Mouse (Mus musculus) liver, embryonic 13.5 days (tissue): ENCODE measurements at regions not wholly inside any gene's neighbourhood (a gene's known extent, or its start where the extent isn't known, plus 50 kb on each side); places are given as distances from the start of the nearest gene placed in this dataset.

ENCODE experiments used
- ATAC-seq: fragments of 200-750 bp; cut with Nextera tagmentation; 2 replicates; pipeline ENCODE4 v1.8.0; 2017; ENCODE audit warnings: low read depth, mild to moderate bottlenecking, moderate number of reproducible peaks, moderate library complexity
- DNase-seq: peaks from one replicate; pipeline ENCODE4 v3.0.0; 2022
- H3K27ac ChIP-seq: fragments of 300-500 bp; sonication (generic); 2 replicates; pipeline ENCODE4 v1.5.1; 2015; ENCODE audit warnings: moderate library complexity, mild to moderate bottlenecking, inconsistent platforms
- H3K27me3 ChIP-seq: fragments of 300-500 bp; sonication (generic); 2 replicates; pipeline ENCODE4 v1.6.1; 2015; ENCODE audit warnings: mild to moderate bottlenecking, inconsistent platforms
- H3K36me3 ChIP-seq: fragments of 300-500 bp; sonication (generic); 2 replicates; pipeline ENCODE4 v1.6.1; 2015; ENCODE audit warnings: mild to moderate bottlenecking, inconsistent platforms
- H3K4me1 ChIP-seq: fragments of 300-500 bp; sonication (generic); replicated peaks from 2 replicates; pipeline ENCODE4 v1.6.1; 2015; ENCODE audit warnings: inconsistent platforms
- H3K4me2 ChIP-seq: fragments of 300-500 bp; sonication (generic); 2 replicates; pipeline ENCODE4 v1.6.1; 2015; ENCODE audit warnings: inconsistent platforms, mild to moderate bottlenecking, moderate library complexity
- H3K4me3 ChIP-seq: fragments of 300-500 bp; sonication (generic); replicated peaks from 2 replicates; pipeline ENCODE4 v1.5.1; 2015; ENCODE audit warnings: mild to moderate bottlenecking, inconsistent platforms
- H3K9ac ChIP-seq: fragments of 300-500 bp; sonication (generic); 2 replicates; pipeline ENCODE4 v1.6.1; 2015; ENCODE audit warnings: mild to moderate bottlenecking, inconsistent platforms
- H3K9me3 ChIP-seq: fragments of 300-500 bp; sonication (generic); replicated peaks from 2 replicates; pipeline ENCODE4 v1.6.1; 2016; ENCODE audit warnings: inconsistent platforms
- WGBS: fragments of 180-500 bp; shearing (Covaris S2); methylation state at CpG from one replicate; pipeline ENCODE4 v1.1.7; 2015; ENCODE audit not compliant: insufficient replicate concordance; 5-methylcytosine and 5-hydroxymethylcytosine counted together

- Histone ChIP-seq H3K27ac (no peak overlapping the region), H3K4me3 (no peak overlapping the region), H3K9ac (no peak overlapping the region), H3K9me3 (no peaks in the 10 kb centered on the region), H3K4me2 (no peak overlapping the region), H3K4me1 (no peaks in the 10 kb centered on the region), H3K27me3 (no peaks in the 10 kb centered on the region), H3K36me3 (no peaks in the 10 kb centered on the region)
- DNase-seq (no peak), ATAC-seq (no peak)
- 53% methylated on average over 7 of the region's 7 CpGs for WGBS
Measured at GRCm38 (mm10) chr8:115953783-115954470, 246.3 kb upstream of the Maf start.

- H3K27ac ChIP-seq = no peak overlapping the region
- H3K4me1 ChIP-seq = no peaks in the 10 kb centered on the region
- ATAC-seq = no peak
- no peak overlapping the region for H3K4me3 ChIP-seq
- no peaks in the 10 kb centered on the region for H3K36me3 ChIP-seq
- H3K27me3 ChIP-seq = no peaks in the 10 kb centered on the region
- no peak overlapping the region for H3K4me2 ChIP-seq
- WGBS = 50% methylated on average over 1 of the region's 1 CpGs
- no peak for DNase-seq
- H3K9me3 ChIP-seq = no peaks in the 10 kb centered on the region
- no peak overlapping the region for H3K9ac ChIP-seq
Measured at GRCm38 (mm10) chr8:115952496-115952895, 244.9 kb upstream of the Maf start.

- ATAC-seq = no peak
- Histone ChIP-seq H3K4me1 (no peaks in the 10 kb centered on the region), H3K27me3 (no peaks in the 10 kb centered on the region), H3K9me3 (no peaks in the 10 kb centered on the region), H3K9ac (no peak overlapping the region), H3K27ac (no peak overlapping the region), H3K36me3 (no peaks in the 10 kb centered on the region), H3K4me2 (no peak overlapping the region), H3K4me3 (no peak overlapping the region)
- 64% methylated on average over 2 of the region's 2 CpGs for WGBS
- no peak for DNase-seq
Measured at GRCm38 (mm10) chr8:115948916-115949315, 241.3 kb upstream of the Maf start.

- H3K36me3 ChIP-seq = no peaks in the 10 kb centered on the region
- no peaks in the 10 kb centered on the region for H3K9me3 ChIP-seq
- no peak overlapping the region for H3K9ac ChIP-seq
- H3K4me3 ChIP-seq = no peak overlapping the region
- ATAC-seq (no peak), DNase-seq (no peak)
- H3K27me3 ChIP-seq = no peaks in the 10 kb centered on the region
- H3K27ac ChIP-seq = no peak overlapping the region
- WGBS = 66% methylated on average over 2 of the region's 2 CpGs
- no peaks in the 10 kb centered on the region for H3K4me1 ChIP-seq
- H3K4me2 ChIP-seq = no peak overlapping the region
Measured at GRCm38 (mm10) chr8:115948036-115948435, 240.4 kb upstream of the Maf start.

GRCm38 (mm10) chr8:115942731-115943509, 235.3 kb upstream of the Maf start:
- H3K27ac ChIP-seq = no peak overlapping the region
- no peak overlapping the region for H3K4me2 ChIP-seq
- H3K4me3 ChIP-seq = no peak overlapping the region
- no peaks in the 10 kb centered on the region for H3K27me3 ChIP-seq
- 60% methylated on average over 16 of the region's 16 CpGs for WGBS
- H3K36me3 ChIP-seq = no peaks in the 10 kb centered on the region
- no peaks in the 10 kb centered on the region for H3K9me3 ChIP-seq
- no peak for ATAC-seq
- no peak for DNase-seq
- no peak overlapping the region for H3K9ac ChIP-seq
- no peaks in the 10 kb centered on the region for H3K4me1 ChIP-seq

- Histone ChIP-seq H3K4me1 (no peaks in the 10 kb centered on the region), H3K27me3 (no peaks in the 10 kb centered on the region), H3K4me3 (no peak overlapping the region), H3K9me3 (no peaks in the 10 kb centered on the region), H3K36me3 (no peaks in the 10 kb centered on the region), H3K4me2 (no peak overlapping the region), H3K9ac (no peak overlapping the region), H3K27ac (no peak overlapping the region)
- ATAC-seq = no peak
- DNase-seq = no peak
- 58% methylated on average over 8 of the region's 8 CpGs for WGBS
Measured at GRCm38 (mm10) chr8:115929472-115930210, 222.0 kb upstream of the Maf start.

- no peaks in the 10 kb centered on the region for H3K9me3 ChIP-seq
- 75% methylated on average over 6 of the region's 6 CpGs for WGBS
- H3K4me2 ChIP-seq = no peak overlapping the region
- no peak overlapping the region for H3K27ac ChIP-seq
- H3K4me3 ChIP-seq = no peak overlapping the region
- H3K4me1 ChIP-seq = no peaks in the 10 kb centered on the region
- DNase-seq (no peak), ATAC-seq (no peak)
- H3K27me3 ChIP-seq = no peaks in the 10 kb centered on the region
- H3K36me3 ChIP-seq = no peaks in the 10 kb centered on the region
- no peak overlapping the region for H3K9ac ChIP-seq
Measured at GRCm38 (mm10) chr8:115921889-115922288, 214.3 kb upstream of the Maf start.

- Histone ChIP-seq H3K9ac (no peak overlapping the region), H3K9me3 (no peaks in the 10 kb centered on the region), H3K4me1 (no peaks in the 10 kb centered on the region), H3K4me3 (no peak overlapping the region), H3K36me3 (no peaks in the 10 kb centered on the region), H3K27ac (no peak overlapping the region), H3K4me2 (no peak overlapping the region), H3K27me3 (no peaks in the 10 kb centered on the region)
- DNase-seq (no peak), ATAC-seq (no peak)
- 69% methylated on average over 5 of the region's 5 CpGs for WGBS
Measured at GRCm38 (mm10) chr8:115906650-115907049, 199.1 kb upstream of the Maf start.

- Histone ChIP-seq H3K4me3 (no peak overlapping the region), H3K27me3 (no peaks in the 10 kb centered on the region), H3K9ac (no peak overlapping the region), H3K4me2 (no peak overlapping the region), H3K9me3 (no peaks in the 10 kb centered on the region), H3K27ac (no peak overlapping the region), H3K36me3 (no peaks in the 10 kb centered on the region), H3K4me1 (no peaks in the 10 kb centered on the region)
- DNase-seq (no peak), ATAC-seq (no peak)
- WGBS = 49% methylated on average over 6 of the region's 6 CpGs
Measured at GRCm38 (mm10) chr8:115903853-115904420, 196.3 kb upstream of the Maf start.

- Histone ChIP-seq H3K27me3 (no peaks in the 10 kb centered on the region), H3K9ac (no peak overlapping the region), H3K4me2 (no peak overlapping the region), H3K27ac (no peak overlapping the region), H3K36me3 (no peaks in the 10 kb centered on the region), H3K4me3 (no peak overlapping the region), H3K4me1 (no peaks in the 10 kb centered on the region), H3K9me3 (no peaks in the 10 kb centered on the region)
- DNase-seq = no peak
- WGBS = 54% methylated on average over 6 of the region's 6 CpGs
- no peak for ATAC-seq
Measured at GRCm38 (mm10) chr8:115897521-115898178, 190.1 kb upstream of the Maf start.

- no peak overlapping the region for H3K4me3 ChIP-seq
- no peaks in the 10 kb centered on the region for H3K36me3 ChIP-seq
- H3K4me2 ChIP-seq = no peak overlapping the region
- H3K27me3 ChIP-seq = no peaks in the 10 kb centered on the region
- no peaks in the 10 kb centered on the region for H3K4me1 ChIP-seq
- no peak overlapping the region for H3K9ac ChIP-seq
- DNase-seq (no peak), ATAC-seq (no peak)
- H3K9me3 ChIP-seq = no peaks in the 10 kb centered on the region
- H3K27ac ChIP-seq = no peak overlapping the region
- 70% methylated on average over 4 of the region's 4 CpGs for WGBS
Measured at GRCm38 (mm10) chr8:115897086-115897485, 189.5 kb upstream of the Maf start.
